Mouse (Mus musculus) mouse embryonic stem cell (cell line): ENCODE measurements at regions not wholly inside any gene's neighbourhood (a gene's known extent, or its start where the extent isn't known, plus 50 kb on each side); places are given as distances from the start of the nearest gene placed in this dataset.

Source experiments
- in situ Hi-C, 2 experiments: fragments of 300-500 bp; cut with MboI; formaldehyde crosslinking; loops; 1 replicate in 1 of 2; 3 replicates in 1 of 2; pipeline ENCODE4 v1.14.3; 2019 to 2020; ENCODE audit warnings: low sequenced_read_pairs in 2 of 2, low pct_unique_long_range_greater_than_20kb in 1 of 2, mixed read lengths in 1 of 2; ENCODE audit not compliant: unreplicated experiment in 1 of 2

DNA sequence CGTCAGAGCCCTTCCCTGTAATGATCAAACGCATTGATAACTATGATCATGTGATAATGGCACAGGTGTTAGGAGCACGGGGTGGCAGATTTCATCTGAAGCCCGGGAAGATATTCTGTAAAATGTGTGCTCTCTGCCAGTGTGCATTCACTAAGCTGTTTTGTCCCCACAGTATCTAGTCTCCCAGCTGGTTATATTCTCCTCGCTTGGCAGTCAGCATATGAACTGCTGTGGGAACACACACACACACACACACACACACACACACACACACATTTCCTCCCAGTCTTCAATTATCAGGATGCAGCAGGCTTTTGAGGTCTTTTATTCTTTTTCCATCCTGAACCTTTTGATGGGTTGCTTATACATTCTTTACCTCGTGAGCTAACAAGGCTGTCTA lies 365.8 kb upstream of the Id4 start:
- in situ Hi-C loops = no loop called here

DNA sequence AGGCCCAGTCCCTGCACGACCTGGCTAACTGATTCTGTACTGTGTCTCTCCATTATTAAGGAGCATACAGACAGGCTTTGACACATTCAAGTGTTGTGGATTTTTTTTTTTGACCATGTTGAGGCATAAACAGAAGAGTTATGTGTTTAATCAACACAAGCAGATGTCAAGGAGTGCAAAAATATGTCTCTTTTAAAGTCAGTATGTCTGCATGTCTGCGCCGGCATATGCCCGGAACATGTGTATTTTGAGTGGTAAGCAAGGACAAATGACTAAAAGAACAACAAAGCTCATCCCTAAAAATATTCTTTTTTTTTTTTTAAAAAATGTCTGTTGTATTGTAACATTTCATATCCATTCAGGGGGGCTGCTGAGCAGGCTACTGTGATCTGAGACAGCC lies 364.4 kb upstream of the Id4 start:
- in situ Hi-C loops = no loop called here

DNA sequence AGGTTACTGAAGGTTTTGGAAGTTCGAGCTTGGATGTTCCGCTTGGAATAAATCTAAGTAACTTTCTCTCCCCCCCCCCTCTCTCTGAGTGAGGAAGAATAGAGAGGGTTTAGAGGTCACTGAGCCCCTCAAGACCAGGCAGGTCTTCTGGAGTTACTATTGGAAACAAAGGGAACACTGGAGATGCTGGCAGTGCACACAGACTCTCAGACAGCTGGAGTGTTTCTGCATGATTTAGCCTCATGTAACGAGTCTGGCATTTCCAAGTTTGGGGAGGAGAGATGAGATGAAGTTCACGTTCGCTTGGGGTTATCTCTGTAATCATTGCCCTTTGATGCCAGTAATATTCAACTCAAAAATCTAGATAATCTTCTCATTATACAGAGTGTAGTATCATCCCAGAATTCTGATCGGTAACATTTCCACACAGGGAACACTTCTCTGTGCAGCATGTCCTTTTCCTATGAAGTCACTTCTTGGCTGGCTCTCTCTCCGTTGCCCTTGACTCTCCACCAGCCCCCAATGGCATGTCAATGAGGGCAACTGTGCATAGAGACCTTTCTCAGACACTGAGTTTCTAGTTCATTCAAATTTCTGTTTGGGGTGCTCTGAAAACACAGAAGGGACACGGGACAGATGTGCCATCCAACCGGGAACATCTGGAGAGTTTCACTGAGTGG lies 351.0 kb upstream of the Id4 start:
- in situ Hi-C loops = loop anchor here (10.0 kb wide), 1 partner anchor 245 kb away; no protein-coding TSS in a partner anchor

DNA sequence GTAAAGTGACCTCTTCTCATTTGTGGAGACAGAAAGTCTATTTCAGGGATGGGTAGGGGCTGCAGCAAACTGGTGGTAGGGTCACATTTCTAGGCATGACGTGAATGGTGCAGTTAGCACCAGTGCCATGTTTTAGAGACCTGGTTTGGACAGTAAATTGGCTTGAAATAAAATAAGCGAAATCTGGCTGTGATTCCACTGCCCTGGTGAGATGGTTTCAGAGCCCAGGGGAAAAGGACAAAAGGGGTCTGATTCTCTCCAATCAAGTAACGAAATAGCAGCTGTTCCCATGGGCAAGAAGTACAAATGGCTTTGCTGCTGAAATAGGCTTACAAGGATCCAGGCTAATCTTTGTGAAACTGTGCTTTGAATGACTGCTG lies 350.5 kb upstream of the Id4 start:
- in situ Hi-C loops = loop anchor here (10.0 kb wide), 1 partner anchor 246 kb away; no protein-coding TSS in a partner anchor

DNA sequence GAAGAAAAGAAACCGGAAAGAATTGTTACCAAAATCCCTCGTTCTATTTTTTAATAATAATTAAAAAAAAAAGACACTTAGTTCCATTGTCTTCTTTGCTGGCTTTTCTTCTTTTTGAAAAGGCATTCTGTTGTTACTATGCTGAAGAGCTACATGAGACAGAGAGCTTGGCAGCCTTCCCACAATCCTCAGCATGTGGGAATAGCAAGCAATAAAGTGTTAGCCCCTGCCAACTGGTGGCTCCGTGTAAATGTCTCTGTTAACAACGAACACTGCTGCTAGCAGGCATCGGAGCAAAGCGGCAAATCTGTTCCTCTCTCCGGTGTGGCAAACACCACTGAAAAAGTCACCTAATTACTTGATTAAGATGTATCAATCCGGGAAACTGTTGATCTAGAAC lies 344.6 kb upstream of the Id4 start:
- in situ Hi-C loops = loop anchor here (5.0 to 10.0 kb wide), 2 partner anchors 79 to 252 kb away; no protein-coding TSS in a partner anchor

DNA sequence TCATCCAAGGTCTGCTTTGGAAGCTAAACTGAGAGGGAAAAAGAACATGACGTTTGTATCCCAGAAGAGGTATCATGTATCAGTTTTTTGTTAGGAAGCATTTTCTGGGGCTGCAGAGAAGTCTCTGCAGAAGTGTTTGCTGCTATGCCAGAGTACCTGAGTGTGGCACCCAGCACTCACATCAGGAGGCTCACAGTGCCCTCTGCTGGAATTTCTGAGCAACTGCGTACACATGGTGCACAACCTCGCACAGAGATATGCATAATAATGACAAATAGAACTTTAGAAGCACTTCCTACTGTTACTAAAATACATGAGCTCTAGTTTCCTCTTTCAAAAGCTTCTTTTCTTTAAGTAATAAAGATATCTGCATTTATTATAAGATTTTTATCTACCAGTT lies 343.7 kb upstream of the Id4 start:
- in situ Hi-C loops = loop anchor here (5.0 to 10.0 kb wide), 2 partner anchors 80 to 253 kb away; no protein-coding TSS in a partner anchor

DNA sequence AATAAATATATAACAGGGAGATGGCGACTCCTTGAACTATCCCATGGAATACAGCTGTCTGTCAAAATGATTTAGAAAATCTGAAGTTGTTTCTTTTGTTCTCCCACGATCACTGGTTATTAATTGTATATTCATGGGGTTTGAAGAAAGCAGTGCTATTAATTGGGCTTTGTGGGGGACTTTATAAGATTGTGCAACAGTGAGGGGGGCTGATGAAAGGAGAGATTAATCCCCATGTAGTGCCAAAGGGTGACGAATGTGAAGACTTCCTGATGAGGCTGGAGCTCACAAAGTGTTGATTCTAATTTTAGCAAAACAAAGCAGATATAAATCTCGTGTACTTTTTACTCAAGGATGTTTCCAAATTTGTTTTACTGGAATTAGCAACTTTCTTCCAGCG lies 340.0 kb upstream of the Id4 start:
- in situ Hi-C loops = no loop called here

DNA sequence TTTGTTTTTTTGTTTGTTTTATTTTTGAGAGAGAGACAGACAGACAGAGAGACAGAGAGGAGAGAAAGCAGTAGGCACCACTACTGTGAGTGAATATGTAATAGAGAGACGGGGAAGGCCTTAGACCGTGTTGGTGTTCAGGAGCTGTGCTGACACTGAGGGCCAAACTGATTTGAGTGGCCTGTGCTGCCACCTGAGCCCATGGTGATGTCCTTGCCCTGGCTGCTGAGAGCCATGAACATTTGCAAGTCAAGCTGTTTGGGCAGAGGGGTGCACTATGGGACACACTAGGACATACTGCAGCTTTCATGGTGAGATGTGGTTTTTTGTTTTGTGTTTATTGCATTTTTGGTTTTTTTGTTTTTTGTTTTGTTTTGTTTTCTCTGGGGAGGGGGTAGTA lies 320.3 kb upstream of the Id4 start:
- in situ Hi-C loops = no loop called here

DNA sequence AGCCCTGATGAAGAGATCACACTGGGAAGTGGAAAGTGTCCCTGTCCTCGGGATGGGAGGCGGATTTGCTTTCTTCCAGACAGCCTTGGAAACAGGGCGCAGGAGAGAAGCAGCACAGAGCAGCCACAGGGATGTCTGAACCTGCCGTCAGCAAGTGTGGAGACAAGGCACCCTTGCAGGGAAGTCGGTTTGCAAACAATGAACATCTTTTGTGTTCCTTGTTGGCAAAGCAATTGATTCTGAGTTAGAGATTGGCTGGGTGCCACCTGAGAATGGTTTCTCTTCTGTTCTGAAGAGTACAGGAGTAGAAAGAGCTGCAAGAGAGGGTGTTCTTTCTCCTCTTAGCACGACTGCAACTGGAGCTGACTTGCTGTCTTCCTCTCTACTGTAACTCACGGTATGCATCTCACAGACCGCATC lies 318.6 kb upstream of the Id4 start:
- in situ Hi-C loops = no loop called here

DNA sequence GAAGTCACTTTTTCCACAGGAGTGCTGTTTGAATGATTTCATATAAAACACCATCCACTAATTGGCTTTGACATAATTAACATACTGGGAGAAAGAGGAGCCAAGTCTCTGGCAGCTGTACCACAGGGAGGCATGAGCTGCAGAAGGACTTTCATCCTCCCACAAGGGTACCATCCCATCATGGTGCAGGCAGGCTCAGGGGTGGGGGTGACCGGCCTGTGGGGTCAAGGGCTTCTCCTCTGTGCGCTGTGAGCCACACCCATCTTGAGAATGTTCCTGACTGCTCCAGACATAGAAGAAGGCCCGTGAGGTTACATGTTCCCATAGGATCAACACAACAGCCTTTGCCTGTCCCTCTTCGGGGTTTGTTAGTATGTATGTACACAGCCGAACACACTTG lies 317.4 kb upstream of the Id4 start:
- in situ Hi-C loops = no loop called here

DNA sequence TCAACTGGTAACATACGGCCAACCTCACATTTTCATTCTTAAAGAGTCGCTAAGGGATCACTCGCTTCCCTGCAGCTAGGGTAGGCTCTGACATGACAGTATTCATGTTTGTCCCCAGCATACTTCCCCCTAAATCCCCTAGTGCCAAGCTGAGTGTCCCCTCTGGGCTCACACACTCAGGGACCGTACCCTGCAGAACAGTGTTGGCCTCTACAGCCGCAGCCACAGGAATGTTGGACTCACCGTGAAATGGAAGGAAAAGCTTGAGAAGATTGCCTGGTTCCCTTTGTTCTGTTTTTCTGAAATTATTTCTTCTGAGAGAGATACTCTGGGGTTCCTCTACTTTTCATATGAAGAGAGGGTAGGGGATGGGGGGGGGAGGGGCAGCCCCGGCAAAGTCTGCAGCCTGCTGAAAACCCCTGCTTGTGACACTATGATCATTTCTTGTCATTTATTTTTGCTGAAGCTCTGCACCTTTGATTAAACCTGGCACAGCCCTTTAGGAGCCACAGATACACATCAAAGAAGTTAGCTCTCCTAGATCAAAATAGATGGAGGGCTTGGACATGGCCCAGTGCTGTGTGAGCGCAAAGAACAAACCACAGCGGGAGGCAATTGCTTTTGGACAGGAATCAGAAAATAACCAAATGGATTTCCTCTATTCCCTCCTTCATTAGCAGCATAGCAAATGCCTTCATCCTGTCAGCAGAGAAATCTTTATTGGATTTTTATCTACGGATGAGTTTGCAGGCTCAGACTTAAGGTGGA lies 312.7 kb upstream of the Id4 start:
- in situ Hi-C loops = no loop called here

DNA sequence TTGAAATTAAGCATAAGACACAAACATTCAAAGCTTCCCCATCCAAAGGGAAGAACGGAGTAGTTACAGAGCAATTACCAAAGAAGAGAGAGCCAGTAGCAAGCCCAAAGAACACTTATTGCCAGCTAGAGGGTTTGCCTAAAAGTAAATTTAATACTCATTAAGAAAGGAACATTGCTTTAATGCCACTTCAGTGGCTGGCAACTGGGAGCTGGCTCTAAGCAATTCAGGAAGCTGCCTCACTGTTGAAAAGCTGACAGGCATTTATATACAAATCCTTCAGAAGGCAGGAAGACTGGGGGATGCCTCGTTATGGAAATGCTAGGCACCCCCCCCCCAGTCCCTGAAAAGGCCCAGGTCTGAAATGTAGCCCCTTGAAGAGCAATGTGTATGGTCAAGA lies 310.6 kb upstream of the Id4 start:
- in situ Hi-C loops = no loop called here

DNA sequence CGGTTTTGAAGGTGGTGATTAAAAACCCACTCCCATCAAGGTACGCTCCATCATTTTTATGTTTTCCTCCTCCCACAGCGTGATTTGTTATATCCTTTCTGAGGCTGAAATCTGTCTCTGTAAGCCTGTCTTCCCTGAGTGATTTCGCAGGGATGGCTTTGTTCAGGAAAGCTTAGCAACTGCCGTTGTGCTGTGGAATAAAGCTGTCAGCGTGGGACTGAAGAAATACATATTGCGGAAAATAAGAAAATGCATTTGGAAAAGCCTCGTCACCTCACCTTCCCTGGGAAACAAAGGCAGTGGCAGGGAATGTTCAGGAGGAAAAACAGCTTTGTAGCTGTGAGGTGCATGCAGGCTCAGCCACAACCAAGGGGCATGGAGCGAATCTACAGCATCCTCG lies 310.0 kb upstream of the Id4 start:
- in situ Hi-C loops = no loop called here

DNA sequence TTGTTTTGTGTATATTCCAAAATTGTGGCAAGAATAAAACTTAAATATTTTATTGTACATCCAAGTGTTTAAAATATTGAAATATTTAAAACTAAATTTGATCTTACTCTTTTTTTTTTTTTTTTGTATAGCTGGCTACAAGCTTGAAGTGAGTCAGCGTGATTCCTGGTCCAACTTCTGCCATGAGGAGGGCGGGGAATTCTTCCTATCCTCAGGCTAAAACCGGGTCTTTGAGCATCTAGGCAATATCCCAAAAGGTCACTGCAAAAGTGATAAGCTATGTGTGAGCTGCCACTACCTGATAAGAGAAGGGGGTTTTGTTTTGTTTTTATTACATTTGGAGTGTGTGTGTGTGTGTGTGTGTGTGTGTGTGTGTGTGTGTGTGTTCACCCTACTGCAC lies 308.1 kb upstream of the Id4 start:
- in situ Hi-C loops = no loop called here

DNA sequence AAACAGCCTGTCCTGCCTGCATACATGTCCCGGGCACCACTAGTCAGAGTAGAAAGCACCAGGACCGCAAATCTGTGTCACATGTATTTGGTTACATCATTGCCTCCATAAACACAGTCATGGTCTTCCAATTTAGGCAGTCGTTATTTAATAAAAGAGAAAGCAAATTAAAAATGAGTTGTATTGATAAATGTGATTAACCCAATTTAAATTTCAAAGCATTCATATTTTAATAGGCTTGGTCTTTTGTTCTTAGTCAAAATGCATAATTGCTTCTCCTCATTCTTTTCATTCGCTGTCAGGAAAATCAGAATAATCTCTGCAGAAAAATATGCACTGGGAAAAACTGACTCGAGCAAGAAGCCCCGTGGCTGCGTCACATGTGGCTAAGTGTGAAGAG lies 307.3 kb upstream of the Id4 start:
- in situ Hi-C loops = no loop called here

DNA sequence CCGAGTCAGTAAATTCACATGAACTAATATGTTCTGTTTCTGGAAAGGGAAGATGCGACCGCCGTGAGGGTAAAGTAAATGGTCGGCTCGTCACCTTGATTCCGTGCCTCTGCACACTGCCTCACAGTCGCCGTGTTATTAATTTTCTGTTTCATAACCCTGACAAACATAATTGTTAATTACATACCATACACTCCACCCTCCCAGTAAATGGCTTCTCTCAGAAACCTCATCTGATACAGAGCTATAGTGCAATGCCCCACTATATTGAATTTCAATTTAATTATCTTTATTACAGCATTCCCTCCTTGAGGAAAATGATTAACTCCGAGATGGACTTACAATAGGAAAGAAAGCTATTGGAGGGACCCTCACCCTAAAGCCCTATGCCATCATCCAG lies 305.5 kb upstream of the Id4 start:
- in situ Hi-C loops = no loop called here

DNA sequence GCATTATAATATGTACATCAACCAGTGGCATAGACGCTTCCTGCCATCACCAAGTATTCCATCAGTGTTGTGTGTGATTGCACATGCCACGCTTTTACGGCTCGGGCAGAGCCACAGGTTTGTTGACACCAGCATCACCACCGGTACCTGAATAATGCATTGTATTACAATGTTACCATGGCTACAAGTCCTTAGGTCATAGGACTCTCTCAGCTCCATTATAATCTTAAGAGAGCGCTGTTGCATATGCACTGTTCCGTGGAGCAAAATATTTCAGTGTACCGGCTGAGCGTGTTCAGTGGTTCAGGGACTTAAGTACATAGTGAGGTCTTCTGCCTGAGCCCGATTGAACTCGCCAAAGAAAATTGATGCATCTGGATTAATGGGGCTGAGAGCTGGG lies 303.4 kb upstream of the Id4 start:
- in situ Hi-C loops = no loop called here

DNA sequence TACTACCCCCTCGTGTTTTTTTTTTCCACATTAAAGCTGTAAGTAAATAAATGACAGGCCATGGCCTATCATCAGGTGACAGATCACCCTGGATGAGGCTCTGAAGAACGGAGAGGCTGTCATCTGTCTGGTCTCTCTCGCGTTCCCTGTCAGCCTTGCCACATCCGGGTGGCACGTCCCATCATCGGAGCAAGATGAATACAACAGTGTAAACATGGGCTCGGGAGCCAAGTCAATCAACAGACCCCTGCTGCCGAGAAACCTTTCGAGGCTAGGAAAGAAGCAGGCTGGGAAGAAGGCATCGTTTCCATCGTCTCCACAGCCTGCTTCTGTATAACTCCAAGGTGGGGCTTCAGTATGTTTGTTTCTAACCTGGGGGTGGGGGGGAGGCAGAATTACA lies 286.8 kb upstream of the Id4 start:
- in situ Hi-C loops = no loop called here

DNA sequence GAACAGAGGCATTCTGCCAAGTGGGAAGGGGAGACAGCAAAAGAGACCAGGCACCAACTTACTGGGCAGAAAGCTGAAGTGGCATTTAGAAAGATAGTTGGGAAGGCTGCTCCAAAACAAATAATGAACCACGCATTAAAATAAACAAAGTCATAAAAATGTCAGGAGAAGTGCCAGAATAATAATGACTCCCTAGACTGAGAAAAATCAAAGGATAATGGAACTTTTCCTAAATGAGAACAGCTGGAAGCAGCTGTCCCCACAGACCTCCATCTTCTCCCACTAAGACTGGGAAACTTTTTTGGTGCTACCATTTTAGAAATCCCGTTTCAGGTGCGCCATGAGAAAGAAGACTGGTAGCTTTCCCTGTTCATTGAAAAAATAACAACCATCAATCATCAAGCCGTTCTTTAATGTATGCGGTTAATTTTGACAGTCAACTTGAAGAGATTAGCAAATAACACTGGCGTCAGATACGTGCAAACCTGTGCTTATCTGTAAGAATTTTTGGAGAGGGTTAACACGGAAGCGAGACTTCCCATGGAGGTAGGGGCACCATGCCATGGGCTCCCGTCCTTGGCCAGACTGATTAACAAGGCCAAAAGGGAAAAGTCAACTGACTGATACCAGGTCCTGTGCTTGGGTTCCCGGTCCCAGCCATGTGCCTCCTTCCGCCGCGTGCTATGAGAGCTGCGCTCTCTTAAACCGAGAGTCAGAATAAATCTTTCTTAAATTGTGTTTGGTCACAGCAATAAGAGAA lies 286.1 kb upstream of the Id4 start:
- in situ Hi-C loops = no loop called here
